Mouse (Mus musculus) C2C12 (cell line): Measurements from ENCODE around the gene Frrs1. TPM values are rescaled to one million over a fixed set of nuclear protein-coding genes. Genes with fewer than 3 reads are reported as not detected.
A peak's percentile ranks its signal among the peaks of the same experiment; 100 is the strongest.

ENCODE experiments used
- H3K27me3 ChIP-seq: one replicate; pipeline ENCODE4 v1.6.1; 2011; ENCODE audit not compliant: control insufficient read depth, insufficient read depth, insufficient read length
- H3K36me3 ChIP-seq: one replicate; pipeline ENCODE4 v1.6.1; 2011; ENCODE audit not compliant: control insufficient read depth, insufficient read depth
- H3K4me3 ChIP-seq: one replicate; pipeline ENCODE4 v1.5.1; 2011; ENCODE audit warnings: mild to moderate bottlenecking, control low read depth; ENCODE audit not compliant: poor library complexity, insufficient read depth, severe bottlenecking
- H3K79me2 ChIP-seq: one replicate; pipeline ENCODE4 v1.6.1; 2011; ENCODE audit not compliant: control insufficient read depth, insufficient read depth
- H3K79me3 ChIP-seq: one replicate; pipeline ENCODE4 v1.6.1; 2011; ENCODE audit warnings: low read depth, control low read depth
- H3ac ChIP-seq: one replicate; pipeline ENCODE3; 2011; ENCODE audit warnings: low read depth; ENCODE audit not compliant: control insufficient read depth, insufficient read length
- CEBPB ChIP-seq: IDR thresholded peaks from one replicate; pipeline ENCODE4 v1.6.1; 2011; ENCODE audit warnings: low read depth, mild to moderate bottlenecking, control low read depth, moderate library complexity
- CTCF ChIP-seq: IDR thresholded peaks from one replicate; pipeline ENCODE4 v1.5.1; 2011; ENCODE audit not compliant: control insufficient read depth, insufficient read depth, insufficient read length
- FOSL1 ChIP-seq: IDR thresholded peaks from one replicate; pipeline ENCODE4 v1.8.0; 2011; ENCODE audit warnings: mild to moderate bottlenecking, low read length; ENCODE audit not compliant: poor library complexity, insufficient read depth, severe bottlenecking
- MAX ChIP-seq: IDR thresholded peaks from one replicate; pipeline ENCODE4 v1.6.1; 2011; ENCODE audit warnings: mild to moderate bottlenecking, control low read depth
- MYOD1 ChIP-seq: IDR thresholded peaks from one replicate; pipeline ENCODE4 v1.6.1; 2011; ENCODE audit warnings: low read depth; ENCODE audit not compliant: control insufficient read depth, insufficient read length
- MYOG ChIP-seq: IDR thresholded peaks from one replicate; pipeline ENCODE4 v1.6.1; 2011; ENCODE audit not compliant: control insufficient read depth, insufficient read length; ENCODE audit errors: extremely low read depth
- USF1 ChIP-seq: IDR thresholded peaks from one replicate; pipeline ENCODE4 v1.6.1; 2011; ENCODE audit warnings: low read depth, mild to moderate bottlenecking, control low read depth, moderate library complexity
- polyA plus RNA-seq: library from polyadenylated mRNA; unstranded; fragments of >200 nt; fragmentation: generic; extraction: Trizol; gene quantifications from one replicate; pipeline ENCODE4 v1.2.1, GENCODE M21; 2012; ENCODE audit warnings: missing spikeins

Gene Frrs1
- polyA plus RNA-seq, 1 experiment, result 13.1 TPM

- no peak overlapping the region for H3ac ChIP-seq
- TF ChIP-seq MYOG, result no peak
- TF ChIP-seq USF1, result no peak
- no peak for TF ChIP-seq MAX
- TF ChIP-seq FOSL1, result no peak
- TF ChIP-seq CEBPB, result no peak
- TF ChIP-seq MYOD1, result no peak
- TF ChIP-seq CTCF, result no peak
- no peaks in the 10 kb centered on the region for H3K36me3 ChIP-seq
- H3K79me3 ChIP-seq, result no peaks in the 10 kb centered on the region
- H3K4me3 ChIP-seq, result no peak overlapping the region
- H3K79me2 ChIP-seq, result no peaks in the 10 kb centered on the region
- H3K27me3 ChIP-seq, result no peaks in the 10 kb centered on the region
Measured at GRCm38 (mm10) chr3:116833491-116833890, 25.8 kb upstream of the Frrs1 start.

DNA sequence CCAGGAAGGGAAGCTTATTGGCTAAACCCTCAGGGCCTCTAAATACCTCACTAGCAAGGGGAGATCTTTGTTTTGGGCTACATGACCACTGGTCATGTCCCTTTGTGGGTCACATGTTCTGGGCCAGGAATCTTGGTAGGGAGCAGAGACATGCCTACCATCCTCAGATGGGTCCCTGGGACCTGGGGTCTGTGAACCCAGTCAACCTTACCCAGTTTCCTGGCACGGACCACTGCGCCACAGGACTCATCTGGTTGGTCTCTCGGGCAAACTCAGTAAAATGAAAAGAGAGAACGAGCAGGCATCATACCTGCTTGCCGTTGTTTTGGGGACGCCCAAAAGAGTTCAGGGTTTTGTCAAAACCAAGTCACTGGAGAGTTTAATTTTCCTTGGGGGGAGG is 25.0 kb upstream of the Frrs1 start:
- Histone ChIP-seq H3ac (no peak overlapping the region), H3K27me3 (no peaks in the 10 kb centered on the region), H3K79me2 (no peaks in the 10 kb centered on the region), H3K4me3 (no peak overlapping the region), H3K79me3 (no peaks in the 10 kb centered on the region), H3K36me3 (no peaks in the 10 kb centered on the region)
- no peak for TF ChIP-seq FOSL1
- no peak for TF ChIP-seq MAX
- no peak for TF ChIP-seq MYOG
- TF ChIP-seq USF1, result no peak
- TF ChIP-seq CEBPB, result no peak
- no peak for TF ChIP-seq MYOD1
- no peak for TF ChIP-seq CTCF

GRCm38 (mm10) chr3:116835350-116835749 is 23.9 kb upstream of the Frrs1 start:
- Histone ChIP-seq H3K27me3 (no peaks in the 10 kb centered on the region), H3K4me3 (no peak overlapping the region), H3K79me2 (no peaks in the 10 kb centered on the region), H3ac (no peak overlapping the region), H3K36me3 (no peaks in the 10 kb centered on the region), H3K79me3 (no peaks in the 10 kb centered on the region)
- TF ChIP-seq MYOG (no peak), FOSL1 (no peak), CTCF (no peak), CEBPB (no peak), USF1 (no peak), MAX (no peak), MYOD1 (no peak)

DNA sequence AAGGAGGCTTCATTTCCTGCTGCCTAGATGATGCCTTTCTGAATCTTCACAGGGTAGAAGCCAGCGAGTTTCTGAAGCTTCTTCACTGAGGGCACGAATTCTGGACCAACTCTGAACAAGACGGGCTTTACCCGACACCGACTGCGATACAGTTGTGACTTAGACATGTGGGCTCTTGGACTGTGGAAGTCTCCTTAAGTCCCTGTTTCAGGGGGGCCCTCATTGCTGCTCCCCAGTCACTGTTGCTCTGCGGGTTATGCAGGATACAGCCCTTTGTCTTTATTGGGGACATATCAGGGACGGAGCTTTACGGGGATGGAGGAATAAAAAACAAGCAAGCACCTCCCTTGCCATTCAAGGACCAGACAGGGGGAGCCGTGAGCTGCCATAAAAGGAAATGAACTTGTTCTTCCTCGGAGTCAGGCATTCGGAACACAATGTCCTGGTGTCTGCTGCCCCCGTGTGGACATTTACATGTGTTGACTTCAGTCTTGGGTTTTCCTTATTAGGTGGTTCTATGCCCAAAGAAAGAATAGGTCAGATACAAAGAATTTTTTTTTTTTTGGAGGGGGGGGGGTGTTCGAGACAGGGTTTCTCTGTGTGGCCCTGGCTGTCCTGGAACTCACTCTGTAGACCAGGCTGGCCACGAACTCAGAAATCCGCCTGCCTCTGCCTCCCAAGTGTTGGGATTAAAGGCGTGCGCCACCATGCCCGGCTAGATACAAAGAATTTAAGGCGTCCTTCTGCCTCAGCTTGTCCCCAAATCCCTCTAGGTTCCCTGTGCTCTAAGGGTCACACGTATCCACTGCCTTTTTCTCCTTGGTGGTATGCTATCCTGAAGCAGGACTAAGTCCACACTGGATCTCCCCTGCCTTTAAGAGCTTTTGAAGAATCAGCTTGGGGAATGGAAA is 23.2 kb upstream of the Frrs1 start:
- Histone ChIP-seq H3ac (peak overlapping the region; percentile 57), H3K4me3 (no peak overlapping the region), H3K36me3 (no peaks in the 10 kb centered on the region), H3K79me3 (no peaks in the 10 kb centered on the region), H3K27me3 (no peaks in the 10 kb centered on the region), H3K79me2 (no peaks in the 10 kb centered on the region)
- TF ChIP-seq MYOG (no peak), CTCF (peak; percentile 58)

DNA sequence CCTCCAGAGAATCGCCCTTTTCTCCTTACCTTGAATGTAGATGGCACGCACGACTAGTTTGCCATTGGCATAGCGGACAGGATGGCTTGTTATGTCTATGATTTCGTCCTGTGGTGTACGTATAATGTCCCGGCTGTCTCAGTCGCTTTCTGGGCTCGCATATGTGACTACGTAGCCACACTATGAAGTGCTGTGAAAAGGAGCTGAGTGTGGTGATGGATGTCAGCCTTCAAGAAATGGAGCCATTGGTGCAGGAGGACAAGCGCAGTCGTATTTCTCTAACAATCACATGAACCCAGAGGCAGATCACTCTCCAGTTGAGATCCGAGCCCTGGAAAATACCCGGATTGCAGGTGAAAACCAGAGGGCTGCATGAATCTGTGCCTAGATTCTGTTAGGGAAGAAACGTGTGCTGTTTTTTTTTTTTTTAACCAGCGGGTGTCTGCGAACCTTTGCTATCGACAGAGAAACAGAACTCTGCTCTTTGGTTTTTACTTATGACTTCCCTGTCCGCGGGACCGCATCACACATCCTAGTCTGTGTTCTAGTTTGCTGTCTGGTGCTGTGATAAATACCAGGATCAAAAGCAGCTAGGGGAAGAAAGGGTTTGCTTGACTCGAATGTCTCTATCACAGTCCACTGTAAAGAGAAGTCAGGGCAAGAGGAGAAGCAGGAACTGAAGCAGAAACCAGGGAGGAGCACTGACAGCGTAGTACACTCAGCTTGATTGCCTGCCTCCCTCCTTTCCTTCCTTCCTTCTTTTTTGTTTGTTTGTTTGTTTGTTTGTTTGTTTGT is 22.4 kb upstream of the Frrs1 start:
- TF ChIP-seq MAX (no peak), CEBPB (no peak), USF1 (no peak), MYOD1 (no peak), CTCF (no peak), MYOG (no peak), FOSL1 (no peak)
- Histone ChIP-seq H3K79me3 (no peaks in the 10 kb centered on the region), H3K79me2 (no peaks in the 10 kb centered on the region), H3K27me3 (no peaks in the 10 kb centered on the region), H3K36me3 (no peaks in the 10 kb centered on the region), H3K4me3 (no peak overlapping the region), H3ac (no peak overlapping the region)

- H3K27me3 ChIP-seq, result no peaks in the 10 kb centered on the region
- no peaks in the 10 kb centered on the region for H3K36me3 ChIP-seq
- no peak for TF ChIP-seq USF1
- TF ChIP-seq FOSL1, result no peak
- TF ChIP-seq CEBPB, result no peak
- TF ChIP-seq MAX, result no peak
- TF ChIP-seq MYOD1, result no peak
- H3K79me3 ChIP-seq, result no peaks in the 10 kb centered on the region
- H3K4me3 ChIP-seq, result no peak overlapping the region
- H3K79me2 ChIP-seq, result no peaks in the 10 kb centered on the region
- H3ac ChIP-seq, result no peak overlapping the region
Measured at GRCm38 (mm10) chr3:116841311-116841710, 18.0 kb upstream of the Frrs1 start.
